Mouse (Mus musculus) B cell, adult 67 days (primary cell): ENCODE measurements around the gene Arhgap22. TPM values are rescaled to one million over a fixed set of nuclear protein-coding genes. Genes with fewer than 3 reads are reported as not detected.

Experiments used
- total RNA-seq, 2 experiments: library from RNA; stranded (reverse); gene quantifications; 4 replicates each; pipeline ENCODE4 v1.2.4; 2023

The Arhgap22 gene
- not detected for total RNA-seq

DNA sequence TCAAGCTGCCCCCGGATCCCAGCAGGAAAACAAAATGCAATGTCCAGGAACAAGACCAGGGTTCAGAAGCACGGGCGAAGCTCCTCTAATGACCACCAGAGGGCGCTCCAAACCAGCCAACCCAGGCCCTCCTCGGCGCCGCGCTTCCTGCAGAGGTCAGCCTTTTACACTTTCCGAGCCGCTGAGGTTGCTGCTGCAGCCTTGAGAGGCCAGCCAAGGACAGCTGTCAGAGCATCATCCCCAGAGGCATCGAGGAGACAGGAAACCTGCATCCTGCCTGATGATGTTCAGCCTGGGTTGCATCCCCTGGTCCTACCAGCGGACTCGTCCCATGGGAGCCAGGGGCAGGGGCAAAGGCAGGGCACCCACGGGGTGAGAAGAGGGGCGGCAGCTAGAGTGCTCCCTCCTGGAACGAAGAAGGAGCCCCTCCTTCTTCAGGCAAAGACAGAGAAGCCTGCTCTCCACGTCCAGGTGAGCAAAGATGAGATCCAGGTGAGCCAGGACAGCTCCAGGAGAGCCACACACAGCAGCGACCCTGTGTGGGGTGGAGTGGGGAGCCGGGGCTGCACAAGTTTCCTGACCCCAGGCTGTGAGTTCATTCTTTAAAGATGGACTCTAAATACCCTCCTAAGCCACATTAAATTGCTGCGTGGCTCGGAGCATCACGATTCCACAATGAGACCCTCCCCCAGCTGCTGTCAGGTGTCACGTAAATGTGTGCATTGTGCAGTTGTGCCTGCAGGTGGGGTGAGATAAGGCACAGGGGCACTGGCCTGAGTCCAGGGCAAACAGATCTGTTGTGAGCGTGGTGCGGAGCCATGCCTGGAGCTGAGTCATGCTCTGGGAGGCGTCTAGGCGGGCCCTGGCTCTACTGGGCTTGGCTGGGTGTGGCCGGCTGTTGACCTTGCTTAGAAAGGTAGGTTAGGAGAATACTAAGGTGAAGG, at the start of gene Arhgap22:
Gene Arhgap22 (plus strand): TSS at position 204 of the 944 bp plus-strand sequence.

DNA sequence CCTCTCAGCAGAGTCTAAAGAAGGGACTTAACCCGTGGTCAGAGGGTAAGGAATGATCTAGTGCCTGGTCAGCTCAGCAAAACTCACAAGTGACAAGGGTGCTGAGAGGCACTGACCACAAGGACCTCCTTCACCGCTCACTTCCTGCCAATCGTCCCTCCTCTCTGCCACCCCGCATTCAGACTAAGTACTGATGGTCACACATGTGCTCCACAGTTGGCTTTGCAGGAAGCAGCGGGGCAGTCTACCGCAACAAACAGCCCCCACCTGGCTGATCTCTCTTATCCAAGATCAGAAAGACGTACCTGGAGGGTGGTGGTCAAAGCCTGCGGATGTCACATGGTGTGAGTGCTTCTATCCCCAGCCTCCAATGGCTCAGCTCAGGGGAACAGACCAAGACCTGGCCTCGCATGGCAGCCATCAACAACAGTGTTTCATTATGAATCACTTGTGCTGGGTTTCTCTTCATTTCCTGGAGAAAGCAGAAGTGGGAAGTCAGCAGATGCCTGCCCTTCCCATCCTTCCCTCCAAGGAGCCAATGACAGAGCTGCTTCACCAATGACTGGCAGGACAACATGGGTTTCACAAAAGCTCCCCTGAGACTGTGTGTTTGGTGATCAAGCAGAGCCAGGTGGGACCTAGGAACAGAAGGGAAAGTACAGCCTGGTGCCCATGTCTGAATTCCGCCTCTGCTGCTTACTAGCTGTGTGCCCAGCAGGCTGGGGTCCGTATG, 28.6 kb upstream of the Arhgap22 start, which contains the start of gene Wdfy4:
Gene Wdfy4 (minus strand): TSS at position 441 of the 733 bp plus-strand sequence.

Other genes with a start within 250 kb of the Arhgap22 start
- not detected for gene Lrrc18, start 222.6 kb upstream of the Arhgap22 start, total RNA-seq
- 100 to 1,000 TPM; 570 to 626 TPM for gene Wdfy4, start 28.5 kb upstream of the Arhgap22 start, total RNA-seq
- gene Mapk8, start 233.1 kb downstream of the Arhgap22 start, total RNA-seq: 10 to 100 TPM; 28.5 to 35.7 TPM